Mouse (Mus musculus): Measurements from ENCODE around the gene Stxbp1. TPM values are rescaled to one million over a fixed set of nuclear protein-coding genes. Genes with fewer than 3 reads are reported as not detected.

Stxbp1 gene
- polyA plus RNA-seq, 1 experiment from 2014 or later: 27.0 TPM

DNA sequence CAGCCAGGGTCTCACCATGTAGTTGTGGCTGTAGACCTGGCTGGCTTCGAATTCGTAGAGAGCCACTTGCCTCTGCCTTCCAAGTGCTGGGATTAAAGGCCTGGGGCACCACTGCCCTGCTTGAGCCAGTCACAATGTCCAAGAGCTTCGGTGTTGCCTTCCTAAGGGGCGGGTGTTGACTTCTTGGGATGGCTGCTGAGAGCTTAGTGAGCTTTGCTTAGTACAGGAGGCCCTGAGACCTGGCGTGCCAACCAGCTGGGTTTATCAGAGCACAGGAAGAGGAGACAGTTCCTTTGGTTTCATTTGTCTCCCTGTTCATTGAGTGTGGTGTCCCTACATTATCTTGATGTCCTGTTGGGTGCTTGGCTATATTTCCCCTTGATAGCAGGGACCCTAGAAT lies 30.3 kb upstream of the Stxbp1 start:
- WGBS: 27% methylated on average over 5 of the region's 5 CpGs
- no peak for ATAC-seq (replicated peaks; ENCODE audit: low FRiP score, low TSS enrichment, low read depth)
- Histone ChIP-seq H3K27me3 (replicated peaks; ENCODE audit: control insufficient read depth, insufficient read depth, low read length) (no peaks in the 10 kb centered on the region), H3K4me3 (ENCODE audit: low read depth, low read length) (peak overlapping the region; percentile 76), H3K9ac (ENCODE audit: low read length) (peak overlapping the region; percentile 86), H3K36me3 (ENCODE audit: control insufficient read depth, insufficient read depth, low read length) (no peaks in the 10 kb centered on the region; the same call in 1 of the 2 replicates), H3K4me2 (ENCODE audit: low read length) (peak overlapping the region; percentile 69), H3K27ac (ENCODE audit: low read depth) (no peak overlapping the region), H3K9me3 (ENCODE audit: control insufficient read depth, low read length) (no peaks in the 10 kb centered on the region), H3K4me1 (replicated peaks; ENCODE audit: control insufficient read depth, insufficient read depth, low read length) (peaks cover 61% of the 10 kb centered on the region)
- no peak for DNase-seq (ENCODE audit: low spot score)

- ATAC-seq (replicated peaks; ENCODE audit: low FRiP score, low TSS enrichment, low read depth): peak; percentile 24
- H3K27me3 ChIP-seq (replicated peaks; ENCODE audit: control insufficient read depth, insufficient read depth, low read length): no peaks in the 10 kb centered on the region
- H3K4me3 ChIP-seq (ENCODE audit: low read depth, low read length): peak overlapping the region; percentile 76
- WGBS: 1% methylated on average over 20 of the region's 20 CpGs
- H3K9ac ChIP-seq (ENCODE audit: low read length): peak overlapping the region; percentile 86
- peaks cover 55% of the 10 kb centered on the region for H3K4me1 ChIP-seq (replicated peaks; ENCODE audit: control insufficient read depth, insufficient read depth, low read length)
- no peaks in the 10 kb centered on the region for H3K9me3 ChIP-seq (ENCODE audit: control insufficient read depth, low read length)
- H3K4me2 ChIP-seq (ENCODE audit: low read length): peak overlapping the region; percentile 69
- peak; percentile 73 for DNase-seq (ENCODE audit: low spot score)
- H3K36me3 ChIP-seq (ENCODE audit: control insufficient read depth, insufficient read depth, low read length): no peaks in the 10 kb centered on the region; the same call in 1 of the 2 replicates
- H3K27ac ChIP-seq (ENCODE audit: low read depth): peak overlapping the region; percentile 64; the same call in 1 of the 2 replicates
Observed at GRCm38 (mm10) chr2:32876490-32877302, 29.7 kb upstream of the Stxbp1 start.

GRCm38 (mm10) chr2:32875675-32876489 lies 28.8 kb upstream of the Stxbp1 start, which contains the start of gene Fam129b:
TSS of gene Fam129b (plus strand) at chr2:32876114.
- peaks cover 47% of the 10 kb centered on the region for H3K4me1 ChIP-seq (replicated peaks; ENCODE audit: control insufficient read depth, insufficient read depth, low read length)
- ATAC-seq (replicated peaks; ENCODE audit: low FRiP score, low TSS enrichment, low read depth) (peak; percentile 92), DNase-seq (ENCODE audit: low spot score) (peak; percentile 95)
- no peaks in the 10 kb centered on the region; the same call in 1 of the 2 replicates for H3K36me3 ChIP-seq (ENCODE audit: control insufficient read depth, insufficient read depth, low read length)
- H3K9me3 ChIP-seq (ENCODE audit: control insufficient read depth, low read length): no peaks in the 10 kb centered on the region
- peak within 1 kb of the TSS; percentile 86 for H3K9ac ChIP-seq (ENCODE audit: low read length)
- peak within 1 kb of the TSS; percentile 76 for H3K4me3 ChIP-seq (ENCODE audit: low read depth, low read length)
- H3K4me2 ChIP-seq (ENCODE audit: low read length): peak within 1 kb of the TSS; percentile 69
- WGBS: 0% methylated on average over 56 of the region's 68 CpGs
- H3K27me3 ChIP-seq (replicated peaks; ENCODE audit: control insufficient read depth, insufficient read depth, low read length): no peaks in the 10 kb centered on the region
- peak within 1 kb of the TSS; percentile 80 for H3K27ac ChIP-seq (ENCODE audit: low read depth)

DNA sequence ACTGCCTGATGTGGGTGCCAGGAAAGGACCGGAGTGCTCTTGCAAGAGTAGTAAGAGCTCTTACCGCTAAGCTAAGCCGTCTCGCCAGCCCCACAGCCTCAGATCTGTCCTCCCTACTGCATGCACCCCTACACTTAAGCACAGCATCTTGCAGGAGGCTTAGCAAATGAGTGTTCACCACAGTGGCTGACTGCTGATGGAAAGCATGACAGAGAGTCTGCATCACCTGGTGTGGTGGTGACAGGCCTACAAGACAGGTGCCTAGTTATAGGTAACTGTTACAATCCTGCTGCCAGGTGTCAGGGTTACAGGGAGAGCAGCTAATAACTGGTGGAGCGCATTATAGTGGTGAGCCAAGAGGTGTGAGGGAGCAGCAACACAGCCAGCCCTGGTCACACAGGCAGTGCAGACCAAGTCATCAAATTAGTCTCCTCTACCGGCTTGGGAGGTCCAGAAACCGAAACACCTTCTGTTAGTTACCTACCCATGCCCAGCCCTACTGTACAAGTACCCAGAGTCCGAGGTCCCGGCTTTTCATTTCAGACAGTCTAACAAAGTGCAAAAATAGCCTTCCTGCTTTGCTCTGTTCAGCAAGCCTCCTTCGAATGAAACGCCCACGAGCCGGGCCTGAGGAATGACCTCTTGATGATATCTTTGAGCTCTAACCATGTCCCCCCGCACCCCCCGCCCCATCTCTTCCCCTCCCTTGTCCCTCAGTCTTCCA lies 28.1 kb upstream of the Stxbp1 start:
- DNase-seq (ENCODE audit: low spot score) (no peak), ATAC-seq (replicated peaks; ENCODE audit: low FRiP score, low TSS enrichment, low read depth) (no peak; the same call in 1 of the 2 replicates)
- H3K4me3 ChIP-seq (ENCODE audit: low read depth, low read length): peak overlapping the region; percentile 76

DNA sequence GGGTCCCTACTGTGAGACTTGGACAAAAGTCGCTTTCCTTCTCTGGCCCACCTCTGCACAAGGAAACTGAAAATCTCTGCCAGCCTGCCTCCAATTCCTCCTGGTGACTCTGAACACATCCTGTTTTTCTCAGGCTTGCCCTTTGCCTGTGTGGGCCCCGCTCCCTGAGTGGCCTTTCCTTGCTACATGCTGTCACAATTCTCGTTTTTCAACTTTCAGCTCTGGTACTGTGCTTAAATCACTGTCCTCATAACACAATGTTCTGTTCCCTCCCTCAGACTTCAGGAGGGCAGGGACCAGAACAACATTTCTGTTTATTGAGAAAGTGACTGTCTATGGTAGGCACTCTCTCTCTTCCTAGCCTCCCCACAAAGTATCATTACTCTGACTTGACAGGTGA lies 27.0 kb upstream of the Stxbp1 start:
- WGBS: 62% methylated on average over 3 of the region's 3 CpGs
- ATAC-seq (replicated peaks; ENCODE audit: low FRiP score, low TSS enrichment, low read depth) (no peak), DNase-seq (ENCODE audit: low spot score) (no peak)
- Histone ChIP-seq H3K27me3 (replicated peaks; ENCODE audit: control insufficient read depth, insufficient read depth, low read length) (no peaks in the 10 kb centered on the region), H3K9ac (ENCODE audit: low read length) (no peak overlapping the region), H3K4me1 (replicated peaks; ENCODE audit: control insufficient read depth, insufficient read depth, low read length) (peaks cover 29% of the 10 kb centered on the region), H3K4me3 (ENCODE audit: low read depth, low read length) (no peak overlapping the region), H3K9me3 (ENCODE audit: control insufficient read depth, low read length) (no peaks in the 10 kb centered on the region), H3K4me2 (ENCODE audit: low read length) (no peak overlapping the region; the same call in 1 of the 2 replicates), H3K36me3 (ENCODE audit: control insufficient read depth, insufficient read depth, low read length) (no peaks in the 10 kb centered on the region), H3K27ac (ENCODE audit: low read depth) (no peak overlapping the region)

More for the DNA sequence above, 28.1 kb upstream of the Stxbp1 start:
- Histone ChIP-seq H3K4me1 (replicated peaks; ENCODE audit: control insufficient read depth, insufficient read depth, low read length) (peaks cover 39% of the 10 kb centered on the region), H3K27me3 (replicated peaks; ENCODE audit: control insufficient read depth, insufficient read depth, low read length) (no peaks in the 10 kb centered on the region), H3K27ac (ENCODE audit: low read depth) (peak overlapping the region; percentile 80), H3K9me3 (ENCODE audit: control insufficient read depth, low read length) (no peaks in the 10 kb centered on the region), H3K9ac (ENCODE audit: low read length) (peak overlapping the region; percentile 86), H3K36me3 (ENCODE audit: control insufficient read depth, insufficient read depth, low read length) (no peaks in the 10 kb centered on the region), H3K4me2 (ENCODE audit: low read length) (peak overlapping the region; percentile 69)
- WGBS: 9% methylated on average over 15 of the region's 15 CpGs

DNA sequence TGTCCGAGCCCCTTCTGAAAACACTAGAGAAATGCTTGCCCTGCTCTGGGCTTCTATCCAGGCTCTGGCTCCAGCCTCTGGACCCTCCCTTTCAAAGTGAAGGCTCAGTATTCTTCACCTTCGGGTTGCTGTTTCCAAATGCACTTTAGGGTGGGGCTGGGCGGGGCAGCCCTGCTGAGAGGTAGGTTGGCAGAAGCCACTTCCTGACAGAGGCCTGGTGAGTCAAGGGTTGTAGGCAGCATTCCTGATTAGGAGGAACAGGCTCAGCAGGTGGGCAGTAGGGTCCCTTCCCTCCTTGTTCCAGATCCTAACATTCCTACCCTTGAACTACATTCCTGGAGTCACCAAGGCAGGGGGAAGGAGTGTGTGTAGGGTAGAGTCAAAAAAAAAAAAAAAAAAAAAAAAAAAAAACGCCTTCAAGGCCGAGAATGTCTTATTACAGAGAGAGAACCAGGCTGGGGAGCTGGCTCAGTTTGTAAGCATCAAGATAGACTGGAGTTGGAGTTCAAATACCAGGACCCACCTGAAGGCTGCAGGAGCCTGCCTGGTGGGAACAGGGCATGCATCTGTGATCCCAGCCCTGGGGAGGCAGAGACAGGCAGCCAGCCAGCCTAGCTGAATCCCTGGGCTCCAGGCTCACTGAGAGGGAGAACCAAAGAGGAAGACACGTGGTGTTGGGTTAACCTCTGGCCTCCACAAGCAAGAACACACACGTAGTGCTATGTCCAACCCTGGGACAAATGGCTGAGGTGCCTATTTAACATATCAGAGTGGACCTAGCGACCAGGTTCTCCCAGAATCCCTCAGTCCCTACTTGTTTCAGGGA lies 23.4 kb upstream of the Stxbp1 start:
- no peak overlapping the region for H3K4me2 ChIP-seq (ENCODE audit: low read length)
- H3K27me3 ChIP-seq (replicated peaks; ENCODE audit: control insufficient read depth, insufficient read depth, low read length): no peaks in the 10 kb centered on the region
- H3K9ac ChIP-seq (ENCODE audit: low read length): no peak overlapping the region
- H3K4me1 ChIP-seq (replicated peaks; ENCODE audit: control insufficient read depth, insufficient read depth, low read length): peaks cover 9% of the 10 kb centered on the region
- H3K27ac ChIP-seq (ENCODE audit: low read depth): no peak overlapping the region
- H3K36me3 ChIP-seq (ENCODE audit: control insufficient read depth, insufficient read depth, low read length): no peaks in the 10 kb centered on the region
- H3K9me3 ChIP-seq (ENCODE audit: control insufficient read depth, low read length): no peaks in the 10 kb centered on the region
- WGBS: 44% methylated on average over 8 of the region's 8 CpGs
- ATAC-seq (replicated peaks; ENCODE audit: low FRiP score, low TSS enrichment, low read depth) (no peak; the same call in 1 of the 2 replicates), DNase-seq (ENCODE audit: low spot score) (no peak)
- no peak overlapping the region for H3K4me3 ChIP-seq (ENCODE audit: low read depth, low read length)

DNA sequence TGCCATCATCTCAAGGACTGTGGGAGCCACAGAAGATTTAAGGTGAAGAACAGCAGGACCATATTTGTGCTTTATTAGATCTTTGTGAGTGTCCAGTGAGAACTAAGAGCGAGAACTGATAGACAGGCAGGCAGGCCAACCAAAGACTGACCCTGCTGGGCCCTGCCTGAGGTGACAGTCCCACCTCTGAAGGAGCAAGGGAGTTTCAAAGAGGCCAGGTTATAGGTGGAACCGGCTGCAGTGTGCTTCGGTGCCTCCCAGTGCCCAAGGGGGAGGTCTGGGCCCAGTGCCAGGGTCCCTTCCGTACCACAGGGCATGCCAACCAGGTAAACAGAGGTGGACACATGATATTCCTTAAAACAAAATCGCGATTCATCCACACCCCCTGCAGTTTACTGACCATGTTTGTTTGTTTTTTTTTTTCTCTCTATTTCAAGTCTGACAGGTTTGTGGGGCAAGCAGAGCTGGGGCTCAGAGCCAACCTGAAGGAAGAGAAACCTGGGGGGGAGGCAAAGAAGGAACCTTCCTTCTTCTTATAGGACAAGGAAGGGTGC lies 22.8 kb upstream of the Stxbp1 start:
- Histone ChIP-seq H3K27ac (ENCODE audit: low read depth) (no peak overlapping the region), H3K27me3 (replicated peaks; ENCODE audit: control insufficient read depth, insufficient read depth, low read length) (no peaks in the 10 kb centered on the region), H3K9ac (ENCODE audit: low read length) (no peak overlapping the region), H3K4me1 (replicated peaks; ENCODE audit: control insufficient read depth, insufficient read depth, low read length) (peaks cover 4% of the 10 kb centered on the region), H3K4me3 (ENCODE audit: low read depth, low read length) (no peak overlapping the region), H3K36me3 (ENCODE audit: control insufficient read depth, insufficient read depth, low read length) (no peaks in the 10 kb centered on the region), H3K9me3 (ENCODE audit: control insufficient read depth, low read length) (no peaks in the 10 kb centered on the region), H3K4me2 (ENCODE audit: low read length) (no peak overlapping the region)
- DNase-seq (ENCODE audit: low spot score) (no peak), ATAC-seq (replicated peaks; ENCODE audit: low FRiP score, low TSS enrichment, low read depth) (no peak)
- 54% methylated on average over 6 of the region's 6 CpGs for WGBS

Measured in intestine, embryonic 14.5 days (tissue).